Mouse (Mus musculus): Measurements from ENCODE around the gene Usp12. TPM values are rescaled to one million over a fixed set of nuclear protein-coding genes. Genes with fewer than 3 reads are reported as not detected.

Usp12 gene
- polyA plus RNA-seq, 1 experiment from 2014 or later, result 17.1 TPM

DNA sequence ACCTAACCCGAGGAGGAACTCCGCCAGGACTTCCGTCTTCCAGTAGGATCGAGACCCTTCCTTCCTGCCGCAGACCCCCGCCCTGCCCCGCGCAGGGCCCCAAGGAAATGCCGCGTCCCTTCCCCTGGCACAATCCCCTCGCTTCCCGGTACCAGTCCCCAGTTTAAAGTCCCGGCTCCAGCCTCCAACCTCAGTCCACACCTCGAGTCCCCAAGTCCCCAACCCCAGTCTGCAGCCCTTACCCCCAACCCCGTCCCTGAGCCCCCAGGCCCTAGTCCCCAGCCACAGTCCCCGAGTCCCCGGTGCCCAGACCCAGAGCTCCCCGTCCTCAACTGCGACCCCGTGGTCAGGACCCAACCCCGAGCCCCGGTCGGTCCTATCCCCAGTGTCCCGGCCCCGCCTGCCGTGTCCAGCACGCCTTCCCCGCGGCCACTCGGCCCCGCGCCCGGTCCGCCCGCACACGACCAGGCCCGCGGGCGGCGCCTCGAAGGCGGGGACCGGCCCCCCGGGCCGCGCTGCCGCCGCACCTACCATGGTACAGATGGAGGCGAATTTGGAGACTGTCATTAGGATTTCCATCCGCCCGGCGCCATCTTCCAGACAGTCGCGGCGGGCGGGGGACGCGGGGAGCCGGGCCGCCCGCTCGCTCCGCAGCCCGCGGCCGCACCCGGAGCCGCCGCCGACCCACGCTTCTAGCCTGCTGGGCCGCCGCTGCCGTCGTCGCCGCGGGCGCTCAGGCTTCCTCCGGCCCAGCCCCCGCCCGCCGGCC lies 538 bp downstream of the Usp12 start:
- peaks cover 39% of the 10 kb centered on the region for H3K4me1 ChIP-seq (replicated peaks)
- H3K9ac ChIP-seq, result peak overlapping the region; percentile 97
- H3K4me2 ChIP-seq, result peak overlapping the region; percentile 89
- no peaks in the 10 kb centered on the region for H3K9me3 ChIP-seq
- H3K36me3 ChIP-seq, result no peaks in the 10 kb centered on the region
- under 1% methylated on average over 69 of the region's 83 CpGs for WGBS
- H3K4me3 ChIP-seq, result peak overlapping the region; percentile 93
- H3K27me3 ChIP-seq, result no peaks in the 10 kb centered on the region
- peak overlapping the region; percentile 87 for H3K27ac ChIP-seq (replicated peaks)
- peak; percentile 74 for ATAC-seq (ENCODE audit: low FRiP score, low read depth)

DNA sequence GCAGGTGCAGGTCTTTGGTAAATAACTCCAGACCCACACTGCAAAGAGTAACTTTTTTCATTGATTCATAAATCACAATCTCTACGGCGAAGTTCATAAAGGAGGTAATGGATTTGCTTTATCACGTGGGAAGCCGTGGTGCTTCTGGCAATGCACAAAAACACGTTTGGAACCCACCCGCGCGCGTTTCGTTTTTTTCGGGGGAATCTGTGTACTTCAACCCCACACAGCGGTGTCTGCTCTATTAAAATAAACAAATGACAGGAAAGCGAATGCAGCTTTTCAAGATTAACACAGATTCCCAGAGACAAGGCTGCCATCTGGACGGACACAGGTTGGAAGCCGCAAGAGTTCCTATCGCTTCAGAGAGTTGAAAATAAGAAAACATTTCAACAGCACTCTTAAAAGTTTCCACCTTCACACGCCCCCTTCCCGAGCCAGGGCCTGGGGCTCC lies 1.1 kb downstream of the Usp12 start:
- H3K9me3 ChIP-seq, result no peaks in the 10 kb centered on the region
- peaks cover 39% of the 10 kb centered on the region for H3K4me1 ChIP-seq (replicated peaks)
- 4% methylated on average over 18 of the region's 18 CpGs for WGBS
- H3K27me3 ChIP-seq, result no peaks in the 10 kb centered on the region
- H3K9ac ChIP-seq, result peak overlapping the region; percentile 97
- H3K4me3 ChIP-seq, result peak overlapping the region; percentile 93
- H3K27ac ChIP-seq (replicated peaks), result peak overlapping the region; percentile 87
- peak overlapping the region; percentile 89 for H3K4me2 ChIP-seq
- H3K36me3 ChIP-seq, result no peaks in the 10 kb centered on the region
- ATAC-seq (ENCODE audit: low FRiP score, low read depth), result no peak

DNA sequence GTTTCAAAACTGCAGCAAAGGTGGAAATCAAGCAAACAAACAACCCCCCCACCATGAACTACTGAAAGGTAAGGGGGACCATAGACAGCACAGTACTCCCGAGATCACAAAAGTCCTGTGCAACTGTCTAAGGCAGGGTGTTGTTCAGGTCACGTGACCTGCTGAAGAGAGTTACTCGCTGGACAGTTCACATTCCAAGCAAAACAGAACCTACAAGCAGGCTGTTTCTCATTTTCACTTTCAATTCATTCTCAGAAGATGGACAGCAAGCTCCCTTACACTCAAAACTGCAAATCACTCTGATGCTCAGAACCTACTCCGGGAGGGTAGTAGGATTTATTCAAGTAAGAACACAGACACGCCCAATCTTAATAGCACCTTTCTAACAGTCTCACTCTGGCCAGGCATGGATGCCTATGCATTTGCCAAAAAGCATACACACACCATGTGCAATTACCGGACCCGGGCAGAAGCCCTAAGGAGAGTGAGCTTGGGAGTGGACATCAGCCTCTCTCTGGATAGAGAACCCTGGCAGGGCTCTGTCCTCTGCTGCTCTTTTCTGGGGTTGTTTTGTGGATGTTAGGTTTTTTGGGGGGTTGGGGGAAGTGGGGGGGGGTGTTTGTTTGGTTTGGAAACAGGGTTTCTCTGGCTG lies 2.5 kb downstream of the Usp12 start:
- Histone ChIP-seq H3K9me3 (no peaks in the 10 kb centered on the region), H3K9ac (no peak overlapping the region), H3K27ac (replicated peaks) (no peak overlapping the region), H3K4me1 (replicated peaks) (peaks cover 39% of the 10 kb centered on the region), H3K36me3 (no peaks in the 10 kb centered on the region), H3K27me3 (no peaks in the 10 kb centered on the region), H3K4me2 (peak overlapping the region; percentile 7; the same call in 1 of the 2 replicates), H3K4me3 (no peak overlapping the region)
- no peak for ATAC-seq (ENCODE audit: low FRiP score, low read depth)
- WGBS, result 76% methylated on average over 7 of the region's 7 CpGs

DNA sequence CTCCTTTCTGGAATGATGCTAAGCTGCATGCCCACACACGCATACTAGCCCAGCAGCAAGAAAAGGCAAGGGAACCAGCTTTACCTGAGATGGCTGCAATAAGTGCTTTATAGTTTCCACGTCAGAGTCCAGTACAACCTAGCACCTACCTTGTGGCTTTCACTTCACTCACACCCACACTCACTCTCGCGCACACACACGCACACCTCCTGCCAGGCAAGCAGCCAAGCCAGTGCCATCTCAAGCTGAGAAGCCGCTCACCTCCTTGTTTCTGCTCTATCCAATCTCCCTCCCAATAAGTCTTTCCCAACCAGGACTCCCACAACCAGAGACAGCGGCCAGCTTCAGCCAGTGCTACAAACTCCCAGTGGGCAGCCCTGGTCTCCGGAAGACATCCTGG lies 3.9 kb downstream of the Usp12 start:
- no peak overlapping the region for H3K4me3 ChIP-seq
- H3K4me2 ChIP-seq, result no peak overlapping the region
- H3K4me1 ChIP-seq (replicated peaks), result peaks cover 39% of the 10 kb centered on the region
- WGBS, result 71% methylated on average over 8 of the region's 8 CpGs
- no peak for ATAC-seq (ENCODE audit: low FRiP score, low read depth)
- no peak overlapping the region for H3K9ac ChIP-seq
- H3K27me3 ChIP-seq, result no peaks in the 10 kb centered on the region
- no peaks in the 10 kb centered on the region for H3K36me3 ChIP-seq
- no peaks in the 10 kb centered on the region for H3K9me3 ChIP-seq
- no peak overlapping the region for H3K27ac ChIP-seq (replicated peaks)

DNA sequence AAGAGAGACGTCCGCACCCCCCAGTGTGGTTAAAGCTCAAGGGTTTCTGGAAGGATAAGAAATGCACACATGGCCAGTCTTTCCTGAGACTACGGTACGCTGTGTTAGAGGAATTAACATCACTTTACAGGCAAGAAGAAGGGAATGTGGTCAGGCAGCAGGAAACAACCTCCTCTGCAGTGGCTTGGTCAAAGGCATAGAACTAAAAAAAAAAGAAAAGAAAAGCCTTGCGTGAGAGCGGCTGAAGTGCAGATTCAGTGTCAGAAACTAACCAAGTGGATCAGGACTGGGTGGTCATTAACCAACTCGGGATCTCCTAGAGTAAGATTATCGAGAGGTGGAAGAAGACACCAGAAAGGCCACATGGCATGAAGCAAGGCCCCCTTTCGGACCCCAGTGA lies 5.4 kb downstream of the Usp12 start:
- H3K4me1 ChIP-seq (replicated peaks), result peaks cover 39% of the 10 kb centered on the region
- no peaks in the 10 kb centered on the region for H3K27me3 ChIP-seq
- H3K9me3 ChIP-seq, result no peaks in the 10 kb centered on the region
- WGBS, result 76% methylated on average over 9 of the region's 9 CpGs
- no peak overlapping the region for H3K4me2 ChIP-seq
- no peak overlapping the region for H3K27ac ChIP-seq (replicated peaks)
- no peaks in the 10 kb centered on the region for H3K36me3 ChIP-seq
- H3K4me3 ChIP-seq, result no peak overlapping the region
- no peak for ATAC-seq (ENCODE audit: low FRiP score, low read depth)
- H3K9ac ChIP-seq, result no peak overlapping the region

DNA sequence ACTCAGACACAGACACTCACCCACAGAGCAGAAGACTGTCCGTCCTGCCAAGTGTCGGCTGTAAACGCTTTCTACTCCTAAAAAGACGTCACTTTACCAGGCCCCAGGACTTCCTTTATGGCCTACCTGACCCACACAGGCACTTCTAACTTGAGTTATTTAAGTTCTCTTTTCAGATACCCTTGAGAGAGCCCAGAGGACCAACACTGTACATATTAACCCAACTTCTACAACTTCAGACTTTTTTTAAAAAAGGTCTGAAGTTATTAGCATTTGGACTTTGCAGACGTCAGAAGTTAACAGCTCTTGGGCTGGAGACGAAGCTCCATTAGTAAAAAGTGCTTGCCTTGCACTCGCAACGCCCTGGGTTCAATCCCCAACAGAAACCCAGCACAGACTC lies 8.7 kb downstream of the Usp12 start:
- Histone ChIP-seq H3K27ac (replicated peaks) (no peak overlapping the region), H3K9me3 (no peaks in the 10 kb centered on the region), H3K9ac (no peak overlapping the region), H3K4me1 (replicated peaks) (peaks cover 10% of the 10 kb centered on the region), H3K36me3 (no peaks in the 10 kb centered on the region), H3K4me2 (no peak overlapping the region), H3K4me3 (no peak overlapping the region), H3K27me3 (no peaks in the 10 kb centered on the region)
- 87% methylated on average over 8 of the region's 8 CpGs for WGBS
- ATAC-seq (ENCODE audit: low FRiP score, low read depth), result no peak

DNA sequence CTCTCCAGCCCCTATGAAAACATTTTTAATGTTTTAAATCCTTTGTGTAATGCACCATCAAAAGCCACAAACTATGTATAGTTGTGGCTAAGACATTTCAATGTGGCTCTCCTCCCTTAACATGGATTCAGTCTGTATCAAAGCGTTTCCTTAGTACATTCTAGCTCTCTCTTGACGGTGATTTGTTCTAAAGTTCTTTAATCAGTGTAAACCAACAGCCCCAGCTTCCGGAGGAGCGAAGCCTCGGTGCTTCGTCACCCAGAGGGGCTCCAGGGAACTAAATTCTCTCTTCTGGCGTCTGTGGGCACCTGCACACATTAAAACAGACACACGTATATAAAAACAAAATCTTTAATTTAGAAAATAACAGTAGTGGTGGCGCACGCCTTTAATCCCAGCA lies 10.9 kb downstream of the Usp12 start:
- no peak overlapping the region for H3K4me3 ChIP-seq
- WGBS, result 87% methylated on average over 10 of the region's 10 CpGs
- H3K4me1 ChIP-seq (replicated peaks), result no peaks in the 10 kb centered on the region; the same call in 1 of the 2 replicates
- no peak overlapping the region for H3K27ac ChIP-seq (replicated peaks)
- no peaks in the 10 kb centered on the region for H3K9me3 ChIP-seq
- no peaks in the 10 kb centered on the region for H3K27me3 ChIP-seq
- no peaks in the 10 kb centered on the region for H3K36me3 ChIP-seq
- no peak overlapping the region for H3K4me2 ChIP-seq
- no peak for ATAC-seq (ENCODE audit: low FRiP score, low read depth)
- no peak overlapping the region for H3K9ac ChIP-seq

DNA sequence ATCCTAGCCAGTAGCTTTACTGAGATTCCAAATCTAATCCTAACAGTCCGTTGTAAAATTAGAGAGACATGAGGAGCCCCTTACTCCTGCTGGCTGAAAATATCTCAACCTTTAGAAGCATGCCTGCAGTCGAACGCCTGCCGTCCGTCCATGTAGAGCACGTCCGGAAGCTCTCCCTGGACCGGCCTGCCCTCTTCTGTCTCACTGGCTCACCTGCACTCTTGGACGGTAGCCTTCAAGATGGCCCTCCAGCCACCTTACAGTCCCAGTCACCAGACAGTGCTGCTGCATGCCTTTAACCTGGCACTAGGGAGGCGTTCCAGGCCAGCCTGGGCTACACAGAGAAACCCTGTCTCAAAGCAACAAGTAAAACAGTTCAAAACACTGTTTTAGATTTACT lies 11.5 kb downstream of the Usp12 start:
- Histone ChIP-seq H3K27ac (replicated peaks) (no peak overlapping the region), H3K27me3 (no peaks in the 10 kb centered on the region), H3K4me2 (no peak overlapping the region), H3K9ac (no peak overlapping the region), H3K4me1 (replicated peaks) (no peaks in the 10 kb centered on the region), H3K4me3 (no peak overlapping the region), H3K36me3 (no peaks in the 10 kb centered on the region), H3K9me3 (no peaks in the 10 kb centered on the region)
- no peak for ATAC-seq (ENCODE audit: low FRiP score, low read depth)
- WGBS, result 90% methylated on average over 10 of the region's 10 CpGs

DNA sequence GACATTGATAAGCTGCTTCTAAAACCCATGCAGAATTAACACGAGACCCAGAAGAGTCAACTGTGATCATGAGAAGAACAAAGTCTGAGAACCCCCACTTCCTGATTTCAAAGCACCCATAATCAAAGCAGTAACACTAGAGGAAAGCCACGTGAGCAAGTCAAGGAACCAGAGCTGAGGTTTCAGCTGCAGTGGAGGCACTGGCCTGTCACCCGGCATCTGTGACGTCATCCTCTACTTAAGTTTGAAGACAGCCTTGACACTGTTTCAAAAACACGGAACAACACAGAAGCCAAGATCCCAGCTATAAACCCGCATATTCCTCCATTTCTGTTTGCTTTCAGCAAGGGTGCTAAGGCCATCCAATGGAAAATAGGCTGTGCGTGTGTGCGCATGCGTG lies 13.1 kb downstream of the Usp12 start:
- no peaks in the 10 kb centered on the region for H3K27me3 ChIP-seq
- no peak for ATAC-seq (ENCODE audit: low FRiP score, low read depth)
- whole genome bisulfite sequencing, result 91% methylated on average over 9 of the region's 9 CpGs
- H3K27ac ChIP-seq (replicated peaks), result no peak overlapping the region
- H3K4me2 ChIP-seq, result no peak overlapping the region
- no peaks in the 10 kb centered on the region for H3K36me3 ChIP-seq
- no peak overlapping the region for H3K9ac ChIP-seq
- 0 out of 2 replicates have a peak, but pooled peaks cover 4% of the 10 kb centered on the region for H3K4me1 ChIP-seq (replicated peaks)
- H3K4me3 ChIP-seq, result no peak overlapping the region
- H3K9me3 ChIP-seq, result no peaks in the 10 kb centered on the region

DNA sequence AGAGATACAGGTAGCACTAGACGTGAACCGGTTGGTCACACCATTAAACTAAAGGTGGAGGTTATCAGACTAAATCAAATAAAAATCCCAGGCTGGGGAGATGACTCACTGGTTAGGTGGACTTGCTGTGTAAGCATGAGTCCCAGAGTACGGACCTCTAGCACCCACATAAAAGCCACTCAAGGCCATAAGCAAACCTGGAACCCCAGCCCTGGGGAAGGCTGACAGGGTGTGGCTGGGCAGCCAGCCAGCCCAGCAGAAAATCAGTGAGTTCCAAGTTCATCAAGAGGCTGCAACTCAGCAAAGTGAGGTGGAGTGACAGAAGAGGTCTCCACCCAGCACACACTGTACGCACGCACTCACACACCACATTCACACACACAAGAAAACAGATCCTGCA lies 14.9 kb downstream of the Usp12 start:
- Histone ChIP-seq H3K4me1 (replicated peaks) (0 out of 2 replicates have a peak, but pooled peaks cover 4% of the 10 kb centered on the region), H3K27me3 (no peaks in the 10 kb centered on the region), H3K9ac (no peak overlapping the region), H3K36me3 (no peaks in the 10 kb centered on the region), H3K27ac (replicated peaks) (no peak overlapping the region), H3K4me3 (no peak overlapping the region), H3K4me2 (no peak overlapping the region), H3K9me3 (no peaks in the 10 kb centered on the region)
- ATAC-seq (ENCODE audit: low FRiP score, low read depth), result no peak
- 96% methylated on average over 5 of the region's 5 CpGs for WGBS

DNA sequence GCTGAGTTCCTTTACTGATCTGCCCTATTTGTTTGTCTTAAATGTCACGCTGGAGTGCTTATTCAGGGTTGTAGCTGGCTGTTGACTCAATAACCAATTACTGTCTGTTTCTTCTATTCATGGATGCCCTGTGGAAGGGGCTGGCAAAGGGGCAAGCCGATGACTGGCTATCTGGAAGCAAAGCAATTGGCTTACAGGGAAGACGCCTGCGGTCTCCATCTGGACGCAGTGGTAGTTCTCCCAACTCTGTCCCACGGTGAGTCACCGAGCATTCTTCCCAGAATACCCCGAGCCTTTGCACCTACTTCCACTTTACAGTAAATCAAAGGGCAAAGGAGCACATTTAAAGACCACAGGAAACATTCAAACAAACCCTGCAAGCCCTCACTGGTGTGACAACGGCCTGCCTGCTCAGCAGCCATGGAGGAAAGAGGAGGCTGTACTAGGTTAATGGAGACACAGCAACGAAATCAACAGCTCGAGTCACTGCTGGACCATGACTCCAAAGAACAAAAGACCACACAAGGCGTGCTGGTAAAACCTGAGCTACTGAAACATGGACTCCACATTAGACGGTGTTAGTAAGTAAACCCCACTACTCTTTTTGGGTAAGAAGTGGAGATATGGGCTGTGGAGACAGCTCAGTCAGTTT lies 17.7 kb downstream of the Usp12 start:
- WGBS, result 77% methylated on average over 13 of the region's 13 CpGs
- Histone ChIP-seq H3K9ac (no peak overlapping the region), H3K4me3 (no peak overlapping the region)

DNA sequence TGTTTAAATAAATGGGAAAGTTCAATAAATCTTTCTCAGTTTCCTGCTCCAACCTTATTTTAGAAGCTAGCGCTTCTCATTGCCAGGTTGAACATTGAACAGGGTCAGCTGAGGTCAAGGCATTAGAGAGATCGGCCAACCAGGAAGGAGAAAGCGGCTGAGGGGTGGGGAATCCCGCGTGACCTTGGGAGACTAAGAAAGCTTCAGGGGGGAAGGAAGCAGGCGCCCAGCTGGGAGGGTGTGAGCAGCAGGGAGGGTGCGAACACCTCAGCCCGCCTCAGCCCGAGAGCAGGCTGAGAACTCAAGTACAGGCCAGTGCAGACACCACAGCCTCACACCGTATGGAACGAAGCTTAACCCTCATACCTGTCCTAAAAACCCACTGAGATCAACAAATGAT lies 22.8 kb downstream of the Usp12 start:
- Histone ChIP-seq H3K9me3 (no peaks in the 10 kb centered on the region), H3K4me3 (no peak overlapping the region), H3K27ac (replicated peaks) (no peak overlapping the region), H3K27me3 (no peaks in the 10 kb centered on the region), H3K36me3 (peaks cover 15% of the 10 kb centered on the region; the same call in 1 of the 2 replicates), H3K9ac (no peak overlapping the region), H3K4me1 (replicated peaks) (0 out of 2 replicates have a peak, but pooled peaks cover 12% of the 10 kb centered on the region), H3K4me2 (no peak overlapping the region)
- WGBS, result 54% methylated on average over 11 of the region's 11 CpGs
- no peak for ATAC-seq (ENCODE audit: low FRiP score, low read depth)

More for the DNA sequence above, 17.7 kb downstream of the Usp12 start:
- no peak for ATAC-seq (ENCODE audit: low FRiP score, low read depth)
- Histone ChIP-seq H3K4me1 (replicated peaks) (0 out of 2 replicates have a peak, but pooled peaks cover 5% of the 10 kb centered on the region), H3K36me3 (no peaks in the 10 kb centered on the region), H3K27me3 (no peaks in the 10 kb centered on the region), H3K4me2 (no peak overlapping the region), H3K27ac (replicated peaks) (0 out of 2 replicates have a peak overlapping the region, but pooled peaks have one; percentile 1), H3K9me3 (no peaks in the 10 kb centered on the region)

All from hindbrain, embryonic 15.5 days (tissue).